Mouse (Mus musculus): ENCODE results near the gene Slit3.

The Slit3 gene

GRCm38 (mm10) chr11:35120894-35121610 lies at the start of gene Slit3:
Gene Slit3 (plus strand): TSS chr11:35121224.
- peak; percentile 51 for DNase-seq

GRCm38 (mm10) chr11:35071451-35071850 lies 49.6 kb upstream of the Slit3 start:
- no peak for DNase-seq

- DNase-seq = no peak
Observed at GRCm38 (mm10) chr11:35075411-35075810, 45.6 kb upstream of the Slit3 start.

GRCm38 (mm10) chr11:35080451-35081125 lies 40.4 kb upstream of the Slit3 start:
- no peak for DNase-seq

GRCm38 (mm10) chr11:35082297-35082696 lies 38.7 kb upstream of the Slit3 start:
- no peak for DNase-seq

- DNase-seq = no peak
Observed at GRCm38 (mm10) chr11:35083049-35083448, 38.0 kb upstream of the Slit3 start.

GRCm38 (mm10) chr11:35085351-35085750 lies 35.7 kb upstream of the Slit3 start:
- no peak for DNase-seq

GRCm38 (mm10) chr11:35086029-35086428 lies 35.0 kb upstream of the Slit3 start:
- DNase-seq = peak; percentile 13

GRCm38 (mm10) chr11:35087454-35087853 lies 33.6 kb upstream of the Slit3 start:
- no peak for DNase-seq

GRCm38 (mm10) chr11:35088136-35088535 lies 32.9 kb upstream of the Slit3 start:
- no peak for DNase-seq

GRCm38 (mm10) chr11:35090629-35091335 lies 30.2 kb upstream of the Slit3 start:
- DNase-seq = no peak

GRCm38 (mm10) chr11:35096538-35096937 lies 24.5 kb upstream of the Slit3 start:
- DNase-seq = no peak

GRCm38 (mm10) chr11:35109781-35110180 lies 11.2 kb upstream of the Slit3 start:
- DNase-seq = no peak

- no peak for DNase-seq
Observed at GRCm38 (mm10) chr11:35110784-35111183, 10.2 kb upstream of the Slit3 start.

- DNase-seq = no peak
Observed at GRCm38 (mm10) chr11:35113290-35113689, 7.7 kb upstream of the Slit3 start.

GRCm38 (mm10) chr11:35116436-35116835 lies 4.6 kb upstream of the Slit3 start:
- DNase-seq = no peak

GRCm38 (mm10) chr11:35117871-35118270 lies 3.2 kb upstream of the Slit3 start:
- DNase-seq = no peak

- DNase-seq = no peak
Observed at GRCm38 (mm10) chr11:35118731-35119130, 2.3 kb upstream of the Slit3 start.

- peak; percentile 84 for DNase-seq
Observed at GRCm38 (mm10) chr11:35119360-35119759, 1.7 kb upstream of the Slit3 start.

GRCm38 (mm10) chr11:35120076-35120475 lies 948 bp upstream of the Slit3 start:
- no peak for DNase-seq

GRCm38 (mm10) chr11:35121611-35121959 lies 561 bp downstream of the Slit3 start:
- no peak for DNase-seq

GRCm38 (mm10) chr11:35122091-35122811 lies 1.2 kb downstream of the Slit3 start:
- DNase-seq = peak; percentile 34

GRCm38 (mm10) chr11:35124489-35125107 lies 3.6 kb downstream of the Slit3 start:
- DNase-seq = no peak
